Mouse (Mus musculus) liver, embryonic 16.5 days (tissue): ENCODE data around the gene Gja10. TPM values are rescaled to one million over a fixed set of nuclear protein-coding genes. Genes with fewer than 3 reads are reported as not detected.

Source experiments
- ATAC-seq: fragments of 200-750 bp; cut with Nextera tagmentation; 2 replicates; pipeline ENCODE4 v1.8.0; 2017; ENCODE audit warnings: low read depth, mild to moderate bottlenecking, moderate number of reproducible peaks, moderate library complexity
- H3K27ac ChIP-seq: fragments of 300-500 bp; sonication (generic); 2 replicates; pipeline ENCODE4 v1.5.1; 2014; ENCODE audit warnings: mild to moderate bottlenecking, low read length
- H3K27me3 ChIP-seq: fragments of 300-500 bp; sonication (generic); 2 replicates; pipeline ENCODE4 v1.6.1; 2014; ENCODE audit warnings: low read depth, low read length, mixed read lengths; ENCODE audit not compliant: control insufficient read depth, insufficient read depth
- H3K36me3 ChIP-seq: fragments of 300-500 bp; sonication (generic); 2 replicates; pipeline ENCODE4 v1.6.1; 2014; ENCODE audit warnings: mild to moderate bottlenecking; ENCODE audit not compliant: control insufficient read depth, insufficient read depth
- H3K4me1 ChIP-seq: fragments of 300-500 bp; sonication (generic); 2 replicates; pipeline ENCODE4 v1.6.1; 2014; ENCODE audit warnings: low read depth, low read length, mixed read lengths; ENCODE audit not compliant: control insufficient read depth
- H3K4me2 ChIP-seq: fragments of 300-500 bp; sonication (generic); 2 replicates; pipeline ENCODE4 v1.6.1; 2014; ENCODE audit warnings: low read depth, low read length, mixed read lengths
- H3K4me3 ChIP-seq: fragments of 300-500 bp; sonication (generic); 2 replicates; pipeline ENCODE4 v1.5.1; 2014; ENCODE audit warnings: low read depth, mild to moderate bottlenecking, low read length
- H3K9ac ChIP-seq: fragments of 300-500 bp; sonication (generic); 2 replicates; pipeline ENCODE4 v1.6.1; 2014; ENCODE audit warnings: low read depth, low read length
- H3K9me3 ChIP-seq: fragments of 300-500 bp; sonication (generic); replicated peaks from 2 replicates; pipeline ENCODE4 v1.6.1; 2016; ENCODE audit warnings: low read length; ENCODE audit not compliant: control insufficient read depth
- WGBS: fragments of 180-500 bp; shearing (Covaris S2); extraction: QIAGEN DNeasy Blood & Tissue Kit; methylation state at CpG from one replicate; pipeline ENCODE4 v1.1.7; 2014; ENCODE audit not compliant: insufficient replicate concordance; 5-methylcytosine and 5-hydroxymethylcytosine counted together
- polyA plus RNA-seq: library from polyadenylated mRNA; unstranded; fragments of >200 nt; fragmentation: Nextera tagmentation; extraction: Ambion mirVana; gene quantifications from 2 replicates; pipeline ENCODE4 v1.2.1, GENCODE M21; 2015

Gja10 gene
- polyA plus RNA-seq, 1 experiment from 2014 or later: not detected

- Histone ChIP-seq H3K9me3 (no peaks in the 10 kb centered on the region), H3K9ac (no peak overlapping the region), H3K4me2 (no peak overlapping the region), H3K27ac (no peak overlapping the region), H3K4me1 (no peaks in the 10 kb centered on the region), H3K27me3 (no peaks in the 10 kb centered on the region), H3K36me3 (no peaks in the 10 kb centered on the region), H3K4me3 (no peak overlapping the region)
- 71% methylated on average over 1 of the region's 1 CpGs for WGBS
- ATAC-seq: no peak
Observed at GRCm38 (mm10) chr4:32549150-32549549, 53.4 kb downstream of the Gja10 start.

Other genes starting within 250 kb of the Gja10 start
- gene Casp8ap2, start 12.7 kb upstream of the Gja10 start, polyA plus RNA-seq: 20.8 and 23.7 TPM in 2 replicates
- 2.5 and 3.1 TPM in 2 replicates for gene Mdn1, start 54.4 kb upstream of the Gja10 start, polyA plus RNA-seq
- gene Lyrm2, start 197.5 kb upstream of the Gja10 start, polyA plus RNA-seq: 28.8 and 29.4 TPM in 2 replicates